Mouse (Mus musculus) heart, adult 18-20 months (tissue): ENCODE results near the gene Olfr1318. TPM values are rescaled to one million over a fixed set of nuclear protein-coding genes. Genes with fewer than 3 reads are reported as not detected.

ENCODE experiments used
- DNase-seq, 2 experiments: peaks; one replicate each; pipeline ENCODE4 v3.0.0; 2021 to 2022; ENCODE audit warnings: mixed read lengths in 1 of 2
- long read RNA-seq, 2 experiments: library from polyadenylated mRNA; stranded (forward); transcript quantifications; one replicate each; pipeline ENCODE4 v2.0.0; 2021
- total RNA-seq, 2 experiments: library from RNA; stranded (reverse); gene quantifications; 2 replicates each; pipeline ENCODE4 v1.2.3; 2021

The Olfr1318 gene
- total RNA-seq: not detected
- long read RNA-seq, experiment 1: 0 reads
- long read RNA-seq, experiment 2: 0 reads

DNA sequence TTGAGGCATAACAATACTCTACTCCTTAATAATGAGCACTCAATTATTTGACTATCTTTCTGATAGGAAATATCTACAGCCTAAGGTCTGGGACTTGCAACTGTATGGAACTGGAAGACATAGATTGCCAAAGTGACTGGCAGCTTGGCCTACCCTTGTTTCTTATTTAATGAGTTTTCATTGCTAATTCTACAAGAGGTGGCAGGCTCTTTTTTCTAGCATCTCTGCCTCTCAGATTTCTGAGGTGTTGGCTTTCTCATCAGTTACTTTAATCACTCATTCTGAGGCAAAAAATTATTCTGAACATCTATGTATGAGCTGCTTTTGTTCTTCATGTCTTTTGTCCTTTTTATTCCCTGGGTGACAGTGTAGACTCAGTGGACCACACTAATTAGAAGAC, at the start of gene Olfr1318:
Gene Olfr1318 (plus strand): TSS at position 301 of the 400 bp plus-strand sequence.
- no peak for DNase-seq

DNA sequence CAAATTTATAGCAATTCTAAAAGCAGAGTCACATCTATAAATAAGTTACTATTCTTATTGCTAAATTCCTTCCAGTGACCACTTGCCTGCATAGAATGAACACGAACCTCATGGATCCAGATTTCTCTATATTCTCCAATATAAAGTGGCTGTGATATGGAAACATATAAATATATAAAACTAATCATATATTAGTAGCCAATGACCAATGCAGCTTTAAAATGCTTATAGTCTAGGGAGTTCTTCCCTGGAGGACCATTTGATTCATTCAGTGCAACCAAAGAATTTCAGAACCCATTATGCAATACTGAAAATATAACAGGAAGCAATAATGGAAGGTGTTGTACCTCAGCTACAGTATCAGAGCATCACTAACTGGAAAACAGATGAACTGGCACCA, 38.7 kb upstream of the Olfr1318 start, which contains the start of gene Olfr1315-ps1:
Gene Olfr1315-ps1 (minus strand): TSS at position 101 of the 400 bp plus-strand sequence.
- no peak for DNase-seq

DNA sequence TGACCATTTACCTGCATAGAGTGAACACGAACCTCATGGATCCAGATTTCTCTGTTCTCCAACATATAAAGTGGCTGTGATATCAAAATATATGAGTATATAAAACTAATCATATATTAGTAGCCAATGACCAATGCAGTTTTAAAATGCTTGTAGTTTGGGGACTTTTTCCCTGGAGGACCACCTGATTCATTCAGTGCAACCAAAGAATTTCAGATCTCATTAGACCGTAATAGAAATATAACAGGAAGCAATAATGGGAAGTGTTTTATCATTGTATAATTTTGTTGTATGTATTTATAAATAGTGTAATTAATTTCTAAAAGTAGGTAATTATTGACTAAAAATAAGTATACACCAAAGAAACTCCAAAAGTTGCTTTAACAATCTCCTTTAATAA, 19.1 kb upstream of the Olfr1318 start, which contains the start of gene Olfr1316:
Gene Olfr1316 (minus strand): TSS at position 101 of the 400 bp plus-strand sequence.
- DNase-seq: no peak

DNA sequence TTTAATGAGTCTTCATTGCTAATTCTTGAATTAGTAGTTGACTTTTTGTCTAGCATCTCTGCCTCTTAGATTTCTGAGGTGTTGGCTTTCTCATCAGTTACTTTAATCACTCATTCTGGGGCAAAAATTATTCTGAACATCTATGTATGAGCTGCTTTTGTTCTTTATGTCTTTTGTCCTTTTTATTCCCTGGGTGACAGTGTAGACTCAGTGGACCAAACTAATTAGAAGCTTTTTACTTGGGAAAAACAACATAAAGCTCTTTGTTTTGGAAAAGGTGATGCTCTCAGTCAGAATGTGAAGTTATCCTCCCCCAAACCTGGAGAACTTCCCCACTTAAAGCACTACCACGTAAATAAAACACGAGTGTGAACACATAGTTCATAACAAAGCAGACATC, 14.0 kb upstream of the Olfr1318 start, which contains the start of gene Olfr1317:
Gene Olfr1317 (plus strand): TSS at position 301 of the 400 bp plus-strand sequence.
- DNase-seq: no peak

DNA sequence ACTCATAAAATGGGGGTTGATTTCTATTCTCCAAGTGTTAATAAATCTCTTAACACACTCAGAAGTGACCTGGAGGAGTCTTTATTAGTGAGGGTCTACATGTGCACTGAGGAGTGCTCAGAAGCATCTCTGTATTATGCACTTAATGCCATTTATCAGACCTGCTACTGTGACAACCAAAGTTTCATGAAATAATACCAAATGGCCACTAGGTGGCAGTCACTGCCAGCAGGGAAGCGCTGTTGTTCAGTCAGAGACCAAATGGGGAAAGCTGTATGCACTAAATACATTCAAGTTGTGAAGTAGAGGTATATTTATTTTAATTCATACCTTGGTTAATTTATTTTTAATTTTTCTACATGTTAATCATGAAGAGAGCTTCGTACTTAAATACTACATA, 42.9 kb downstream of the Olfr1318 start:
- peak; percentile 30 to 52 for DNase-seq

DNA sequence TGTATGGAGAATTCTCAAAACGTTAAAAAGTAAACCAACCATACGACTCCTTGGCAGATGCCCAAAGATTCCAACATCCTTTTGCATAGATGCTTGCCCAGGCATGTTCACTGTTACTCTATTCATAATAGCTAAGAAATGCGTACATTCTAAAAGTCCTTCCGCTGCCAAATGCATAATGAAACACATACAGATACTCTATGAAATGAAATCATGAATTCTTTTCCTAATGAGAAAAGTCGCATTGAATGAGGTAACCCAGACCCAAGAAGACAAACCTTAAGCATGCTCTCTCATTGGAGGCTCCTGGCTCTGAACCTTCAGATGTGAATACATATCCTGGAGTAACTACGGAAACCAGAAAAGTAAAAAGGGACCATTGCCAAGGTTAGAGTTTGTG, 49.1 kb downstream of the Olfr1318 start:
- DNase-seq: no peak

Other genes starting within 250 kb of the Olfr1318 start
- gene Olfr1306, start 237.9 kb upstream of the Olfr1318 start, total RNA-seq: not detected
- gene Olfr1307, start 204.8 kb upstream of the Olfr1318 start, total RNA-seq: not detected
- not detected for gene Olfr1308, start 189.3 kb upstream of the Olfr1318 start, total RNA-seq
- not detected for gene Olfr1309, start 163.9 kb upstream of the Olfr1318 start, total RNA-seq
- gene Olfr1310, start 141.5 kb upstream of the Olfr1318 start, total RNA-seq: not detected
- not detected for gene Olfr1311, start 129.8 kb upstream of the Olfr1318 start, total RNA-seq
- not detected for gene Olfr1312, start 104.0 kb upstream of the Olfr1318 start, total RNA-seq
- gene Olfr1313, start 76.4 kb upstream of the Olfr1318 start, total RNA-seq: not detected
- gene Olfr1314, start 57.4 kb upstream of the Olfr1318 start, total RNA-seq: not detected
- not detected for gene Olfr1315-ps1, start 38.8 kb upstream of the Olfr1318 start, total RNA-seq
- not detected for gene Olfr1316, start 19.2 kb upstream of the Olfr1318 start, total RNA-seq
- gene Olfr1317, start 13.9 kb upstream of the Olfr1318 start, total RNA-seq: not detected
- 1 to 10 TPM; 2.0 to 3.0 TPM for gene Lpcat4, start 85.3 kb downstream of the Olfr1318 start, total RNA-seq
- not detected for gene Nutm1, start 105.1 kb downstream of the Olfr1318 start, total RNA-seq
- gene Nop10, start 107.7 kb downstream of the Olfr1318 start, total RNA-seq: 10 to 100 TPM; 50.8 to 66.0 TPM
- gene Slc12a6, start 111.6 kb downstream of the Olfr1318 start, total RNA-seq: 10 to 100 TPM; 26.5 to 31.5 TPM
- 1 to 10 TPM; 1.1 to 1.4 TPM for gene Gm21985, start 112.1 kb downstream of the Olfr1318 start, total RNA-seq
- 10 to 100 TPM; 70.8 to 70.9 TPM for gene Emc4, start 213.8 kb downstream of the Olfr1318 start, total RNA-seq
- 1 to 10 TPM; 4.2 to 4.4 TPM for gene Katnbl1, start 225.0 kb downstream of the Olfr1318 start, total RNA-seq